Mouse (Mus musculus) embryonic facial prominence, embryonic 15.5 days (tissue): ENCODE measurements around the gene Fam3a. TPM values are rescaled to one million over a fixed set of nuclear protein-coding genes. Genes with fewer than 3 reads are reported as not detected.
A peak's percentile ranks its signal among the peaks of the same experiment; 100 is the strongest.
"Not testable (repeated sequence)": the region's sequence is repeated elsewhere in the genome, so short reads cannot be mapped to it uniquely, and the experiment has no call there.

Experiments used
- ATAC-seq: fragments of 200-750 bp; cut with Nextera tagmentation; 2 replicates; pipeline ENCODE4 v1.8.0; 2017; ENCODE audit warnings: low read depth, moderate TSS enrichment; ENCODE audit not compliant: insufficient number of reproducible peaks, low FRiP score, low TSS enrichment
- H3K27ac ChIP-seq: fragments of 300-500 bp; sonication (generic); replicated peaks from 2 replicates; pipeline ENCODE4 v1.5.1; 2015; ENCODE audit warnings: mild to moderate bottlenecking, inconsistent platforms
- H3K27me3 ChIP-seq: fragments of 300-500 bp; sonication (generic); 2 replicates; pipeline ENCODE4 v1.6.1; 2015; ENCODE audit warnings: inconsistent platforms
- H3K36me3 ChIP-seq: fragments of 300-500 bp; sonication (generic); 2 replicates; pipeline ENCODE4 v1.6.1; 2015; ENCODE audit warnings: mild to moderate bottlenecking, inconsistent platforms
- H3K4me1 ChIP-seq: fragments of 300-500 bp; sonication (generic); 2 replicates; pipeline ENCODE4 v1.6.1; 2015; ENCODE audit warnings: inconsistent platforms
- H3K4me2 ChIP-seq: fragments of 300-500 bp; sonication (generic); replicated peaks from 2 replicates; pipeline ENCODE4 v1.6.1; 2015; ENCODE audit warnings: mild to moderate bottlenecking, inconsistent platforms
- H3K4me3 ChIP-seq: fragments of 300-500 bp; sonication (generic); replicated peaks from 2 replicates; pipeline ENCODE4 v1.5.1; 2015; ENCODE audit warnings: mild to moderate bottlenecking, inconsistent platforms
- H3K9ac ChIP-seq: fragments of 300-500 bp; sonication (generic); 2 replicates; pipeline ENCODE4 v1.6.1; 2015; ENCODE audit warnings: inconsistent platforms
- H3K9me3 ChIP-seq: fragments of 300-500 bp; sonication (generic); replicated peaks from 2 replicates; pipeline ENCODE4 v1.6.1; 2016; ENCODE audit warnings: inconsistent platforms
- WGBS: fragments of 180-500 bp; shearing (Covaris S2); methylation state at CpG from one replicate; pipeline ENCODE4 v1.1.7; 2015; 5-methylcytosine and 5-hydroxymethylcytosine counted together
- polyA plus RNA-seq: library from polyadenylated mRNA; unstranded; fragments of >200 nt; fragmentation: Nextera tagmentation; extraction: Ambion mirVana; gene quantifications from 2 replicates; pipeline ENCODE4 v1.2.1, GENCODE M21; 2015

Fam3a gene
- polyA plus RNA-seq, 1 experiment from 2014 or later = 48.2 TPM

DNA sequence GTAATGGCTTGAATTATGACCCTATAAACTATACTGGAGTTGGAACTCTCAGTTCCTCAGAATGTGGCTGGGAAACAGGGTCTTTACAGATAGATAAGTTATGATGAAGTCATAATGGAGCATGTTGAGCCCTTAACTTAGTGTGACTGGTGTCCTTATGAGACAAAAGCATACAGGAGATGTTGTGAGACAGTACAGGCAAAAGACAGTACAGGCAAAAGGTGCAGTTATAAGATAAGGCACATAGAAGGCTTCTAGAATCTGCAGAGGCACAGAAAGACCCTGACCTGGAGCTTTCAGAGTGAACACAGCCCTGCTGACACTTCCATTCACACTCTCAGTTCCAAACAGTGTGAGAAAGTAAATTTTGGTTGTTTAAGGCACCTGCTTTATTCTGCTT lies 4.9 kb downstream of the Fam3a start:
- 0 out of 2 replicates have a peak, but pooled peaks cover 4% of the 10 kb centered on the region for H3K4me1 ChIP-seq
- H3K9ac ChIP-seq = no peak overlapping the region
- no peak overlapping the region for H3K27ac ChIP-seq
- H3K27me3 ChIP-seq = no peaks in the 10 kb centered on the region
- no peaks in the 10 kb centered on the region for H3K9me3 ChIP-seq
- no peak overlapping the region for H3K4me2 ChIP-seq
- no peak overlapping the region for H3K4me3 ChIP-seq
- no peaks in the 10 kb centered on the region for H3K36me3 ChIP-seq
- ATAC-seq = no peak

DNA sequence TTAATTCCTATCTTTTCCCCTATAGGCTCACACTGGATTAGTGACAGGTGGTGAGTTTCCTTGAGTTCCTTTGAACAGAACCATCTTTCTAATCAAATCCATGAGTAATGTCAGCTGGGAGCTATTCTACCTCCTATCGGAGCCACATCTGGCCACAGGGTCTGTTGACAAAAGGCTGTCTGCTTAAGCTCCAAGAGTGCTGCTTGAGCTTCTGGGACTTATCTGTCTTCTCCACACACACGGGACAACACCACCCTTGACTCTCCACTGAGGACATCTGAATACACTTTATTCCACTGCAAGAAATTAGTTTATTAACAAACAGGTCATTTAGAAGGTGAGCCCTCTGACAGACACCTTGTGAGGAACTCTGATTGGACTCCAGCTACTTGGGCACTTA lies 8.6 kb downstream of the Fam3a start:
- Histone ChIP-seq H3K4me3 (no peak overlapping the region), H3K36me3 (no peaks in the 10 kb centered on the region), H3K9me3 (no peaks in the 10 kb centered on the region), H3K27me3 (no peaks in the 10 kb centered on the region), H3K9ac (no peak overlapping the region), H3K4me1 (no peaks in the 10 kb centered on the region), H3K4me2 (no peak overlapping the region), H3K27ac (no peak overlapping the region)
- no peak for ATAC-seq
- WGBS = 52% methylated on average over 2 of the region's 2 CpGs

DNA sequence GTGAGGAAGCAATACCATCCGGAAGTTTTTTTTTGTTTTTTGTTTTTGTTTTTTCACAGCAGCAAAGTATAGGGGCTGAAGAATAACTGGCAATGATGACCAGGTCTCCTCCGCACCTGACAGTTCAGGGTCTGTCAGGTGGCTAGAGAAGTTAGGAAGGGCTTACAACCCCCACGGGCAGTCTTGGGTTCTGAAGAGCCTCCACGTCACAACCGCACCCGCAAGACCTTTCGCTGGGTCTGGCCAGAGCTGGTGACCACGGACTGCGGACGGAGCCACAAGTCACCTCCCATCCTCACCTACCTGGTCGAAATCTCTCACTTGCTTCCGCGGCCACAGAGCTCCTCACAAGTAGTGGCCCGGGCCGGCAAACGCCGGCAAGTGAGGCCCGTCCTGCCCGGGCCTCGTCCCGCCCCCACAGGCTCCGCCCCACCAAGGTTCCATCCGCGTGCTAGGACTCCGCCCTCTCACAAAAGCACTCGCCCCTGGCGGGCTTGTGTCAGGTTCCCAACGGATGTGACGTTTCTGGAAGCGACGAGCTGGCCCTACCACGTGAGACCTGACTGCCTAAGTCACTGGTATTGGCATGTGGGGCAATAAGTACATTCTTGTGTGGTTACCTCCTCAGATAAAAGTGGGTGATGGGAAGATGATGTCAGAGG lies 20.1 kb downstream of the Fam3a start, which contains the start of the genes Ubl4a and Slc10a3:
Gene Ubl4a, minus strand, starts transcription at position 331 of the 662 bp plus-strand sequence.
Gene Slc10a3, minus strand, starts transcription at position 462 of the 662 bp plus-strand sequence.
- peak; percentile 88 for ATAC-seq
- Histone ChIP-seq H3K27me3 (no peaks in the 10 kb centered on the region), H3K27ac (no peak within 1 kb of the TSS), H3K36me3 (no peaks in the 10 kb centered on the region), H3K9me3 (no peaks in the 10 kb centered on the region), H3K4me2 (peak within 1 kb of the TSS; percentile 55), H3K4me1 (no peaks in the 10 kb centered on the region), H3K4me3 (peak within 1 kb of the TSS; percentile 53), H3K9ac (0 out of 2 replicates have a peak within 1 kb of the TSS, but pooled peaks have one; percentile 23)
- WGBS = 20% methylated on average over 32 of the region's 32 CpGs

DNA sequence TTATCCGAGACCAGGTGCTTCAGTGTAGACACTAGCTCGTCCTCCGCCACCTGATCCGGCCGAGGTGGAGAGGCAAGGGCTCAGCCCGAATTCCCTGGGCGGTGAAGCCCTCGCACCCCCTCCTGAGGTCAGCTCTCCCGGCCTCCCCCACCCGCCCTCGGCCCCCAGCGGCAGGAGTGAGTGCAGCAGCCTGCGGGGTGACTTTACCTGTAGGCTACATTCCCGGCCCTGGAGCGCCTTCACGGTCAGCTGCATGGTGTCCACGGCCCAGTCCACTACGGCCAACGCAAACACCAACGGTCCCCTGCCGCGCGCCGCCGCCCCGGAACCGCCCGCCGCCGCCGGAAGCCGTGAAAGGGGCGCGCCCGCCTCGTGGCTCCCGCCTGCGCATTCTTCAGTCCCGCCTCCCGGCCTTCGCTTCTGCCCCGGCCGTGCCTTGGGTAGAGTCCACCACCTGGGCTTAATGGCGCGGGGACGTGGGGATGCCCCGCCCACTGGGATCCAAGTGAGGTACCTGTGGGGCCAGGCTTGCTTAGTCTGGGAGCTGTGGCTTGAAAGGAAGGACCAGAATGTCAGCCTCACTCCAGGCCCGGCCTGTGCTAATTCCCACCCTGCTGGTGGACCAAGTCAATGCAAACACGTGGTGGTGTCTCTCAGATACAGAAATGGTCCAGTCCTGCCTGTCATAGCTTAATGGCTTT lies 24.7 kb downstream of the Fam3a start:
- no peaks in the 10 kb centered on the region for H3K27me3 ChIP-seq
- peak overlapping the region; percentile 57 for H3K4me3 ChIP-seq
- no peaks in the 10 kb centered on the region for H3K9me3 ChIP-seq
- peak overlapping the region; percentile 72 for H3K27ac ChIP-seq
- H3K36me3 ChIP-seq = 0 out of 2 replicates have a peak, but pooled peaks cover 8% of the 10 kb centered on the region
- H3K4me1 ChIP-seq = peaks cover 3% of the 10 kb centered on the region; the same call in 1 of the 2 replicates
- peak; percentile 86 for ATAC-seq
- peak overlapping the region; percentile 51 for H3K4me2 ChIP-seq
- WGBS = 20% methylated on average over 47 of the region's 49 CpGs
- H3K9ac ChIP-seq = peak overlapping the region; percentile 42

DNA sequence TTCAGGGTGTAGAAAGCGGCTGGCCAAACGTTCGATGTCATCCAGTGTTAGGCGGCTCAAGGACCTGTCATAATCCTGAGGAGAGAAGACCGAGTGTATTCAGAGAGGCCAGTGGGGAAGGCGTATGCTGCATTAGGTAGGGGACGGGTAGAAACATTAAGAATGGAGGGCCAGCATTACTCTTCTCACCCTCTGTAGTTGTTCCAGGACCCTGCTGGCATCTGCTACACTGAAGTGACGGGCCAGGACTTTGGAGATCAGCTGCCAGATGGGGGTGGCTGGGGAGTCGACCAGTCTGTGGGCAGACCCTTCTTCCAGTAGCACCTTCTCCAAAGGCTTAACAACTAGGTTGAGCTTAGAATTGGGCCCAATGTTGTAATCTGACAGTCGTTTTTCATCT lies 25.6 kb downstream of the Fam3a start:
- peak overlapping the region; percentile 42; the same call in 1 of the 2 replicates for H3K9ac ChIP-seq
- H3K4me1 ChIP-seq = peaks cover 3% of the 10 kb centered on the region; the same call in 1 of the 2 replicates
- H3K9me3 ChIP-seq = no peaks in the 10 kb centered on the region
- no peaks in the 10 kb centered on the region for H3K27me3 ChIP-seq
- no peak overlapping the region for H3K27ac ChIP-seq
- peak overlapping the region; percentile 57 for H3K4me3 ChIP-seq
- no peak for ATAC-seq
- peak overlapping the region; percentile 51 for H3K4me2 ChIP-seq
- 59% methylated on average over 10 of the region's 10 CpGs for WGBS
- 0 out of 2 replicates have a peak, but pooled peaks cover 8% of the 10 kb centered on the region for H3K36me3 ChIP-seq

DNA sequence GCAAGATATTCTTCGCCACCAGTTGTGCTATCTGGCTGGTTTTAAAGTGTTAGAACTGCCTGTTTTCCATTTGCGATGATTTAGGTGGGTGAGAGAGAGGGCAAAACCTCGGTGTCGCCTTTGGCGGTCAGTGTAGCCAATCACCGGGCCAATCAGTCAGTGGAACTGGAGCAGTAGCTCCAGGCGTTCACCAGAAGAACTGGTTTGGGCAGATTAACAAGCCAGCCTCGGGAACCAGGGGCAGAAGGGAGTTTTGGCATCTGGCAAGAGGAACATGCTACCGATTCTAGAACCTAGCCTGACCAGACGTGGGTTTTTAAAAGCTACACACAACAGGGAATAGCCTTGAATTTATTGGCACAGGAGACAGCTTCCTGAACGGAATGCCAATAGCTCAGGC lies 33.9 kb downstream of the Fam3a start:
- Histone ChIP-seq H3K4me3 (no peak overlapping the region), H3K27me3 (no peaks in the 10 kb centered on the region), H3K4me2 (no peak overlapping the region), H3K4me1 (no peaks in the 10 kb centered on the region), H3K36me3 (no peaks in the 10 kb centered on the region), H3K9me3 (no peaks in the 10 kb centered on the region), H3K9ac (no peak overlapping the region), H3K27ac (no peak overlapping the region)
- WGBS = 38% methylated on average over 11 of the region's 11 CpGs
- no peak for ATAC-seq

DNA sequence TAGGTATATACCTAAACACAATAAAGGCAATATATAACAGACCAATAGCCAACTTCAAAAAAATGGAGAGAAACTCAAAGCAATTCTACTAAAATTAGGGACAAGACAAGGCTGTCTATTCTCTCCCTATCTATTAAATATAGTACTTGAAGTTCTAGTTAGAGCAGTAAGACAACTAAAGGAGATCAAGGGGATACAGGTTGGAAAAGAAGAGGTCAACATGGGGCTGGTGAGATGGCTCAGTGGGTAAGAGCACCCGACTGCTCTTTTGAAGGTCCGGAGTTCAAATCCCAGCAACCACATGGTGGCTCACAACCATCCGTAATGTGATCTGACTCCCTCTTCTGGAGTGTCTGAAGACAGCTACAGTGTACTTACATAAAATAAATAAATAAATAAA lies 36.0 kb downstream of the Fam3a start:
- 92% methylated on average over 3 of the region's 3 CpGs for WGBS
- not testable (repeated sequence) for H3K9me3 ChIP-seq, H3K36me3 ChIP-seq, H3K4me3 ChIP-seq, H3K9ac ChIP-seq, H3K4me2 ChIP-seq, H3K4me1 ChIP-seq, ATAC-seq, H3K27me3 ChIP-seq, H3K27ac ChIP-seq

DNA sequence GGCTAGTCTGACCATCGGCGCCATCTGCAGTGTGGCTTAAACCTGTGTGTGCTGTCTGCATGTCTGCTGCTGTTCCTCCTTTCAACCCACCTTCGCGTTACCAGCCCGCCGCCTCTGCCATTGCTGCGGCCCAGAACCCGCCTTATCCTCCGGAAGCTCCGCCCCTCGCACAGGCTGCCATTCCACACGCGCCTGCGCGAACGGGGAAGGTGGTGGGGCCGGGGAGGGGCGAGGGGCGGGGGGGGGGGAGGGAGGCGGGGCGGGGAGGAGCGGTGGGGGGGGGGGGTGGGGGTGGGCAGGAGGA lies 39.7 kb downstream of the Fam3a start, which contains the start of gene Lage3:
Gene Lage3, minus strand, starts transcription at position 152 of the 304 bp plus-strand sequence.
- peak; percentile 67; the same call in 1 of the 2 replicates for ATAC-seq
- H3K9ac ChIP-seq = peak within 1 kb of the TSS; percentile 35
- H3K4me1 ChIP-seq = no peaks in the 10 kb centered on the region
- H3K27ac ChIP-seq = peak within 1 kb of the TSS; percentile 22; the same call in 1 of the 2 replicates
- no peaks in the 10 kb centered on the region for H3K9me3 ChIP-seq
- no peaks in the 10 kb centered on the region for H3K27me3 ChIP-seq
- no peaks in the 10 kb centered on the region for H3K36me3 ChIP-seq
- WGBS = 30% methylated on average over 16 of the region's 22 CpGs
- H3K4me2 ChIP-seq = peak within 1 kb of the TSS; percentile 53
- peak within 1 kb of the TSS; percentile 48 for H3K4me3 ChIP-seq

DNA sequence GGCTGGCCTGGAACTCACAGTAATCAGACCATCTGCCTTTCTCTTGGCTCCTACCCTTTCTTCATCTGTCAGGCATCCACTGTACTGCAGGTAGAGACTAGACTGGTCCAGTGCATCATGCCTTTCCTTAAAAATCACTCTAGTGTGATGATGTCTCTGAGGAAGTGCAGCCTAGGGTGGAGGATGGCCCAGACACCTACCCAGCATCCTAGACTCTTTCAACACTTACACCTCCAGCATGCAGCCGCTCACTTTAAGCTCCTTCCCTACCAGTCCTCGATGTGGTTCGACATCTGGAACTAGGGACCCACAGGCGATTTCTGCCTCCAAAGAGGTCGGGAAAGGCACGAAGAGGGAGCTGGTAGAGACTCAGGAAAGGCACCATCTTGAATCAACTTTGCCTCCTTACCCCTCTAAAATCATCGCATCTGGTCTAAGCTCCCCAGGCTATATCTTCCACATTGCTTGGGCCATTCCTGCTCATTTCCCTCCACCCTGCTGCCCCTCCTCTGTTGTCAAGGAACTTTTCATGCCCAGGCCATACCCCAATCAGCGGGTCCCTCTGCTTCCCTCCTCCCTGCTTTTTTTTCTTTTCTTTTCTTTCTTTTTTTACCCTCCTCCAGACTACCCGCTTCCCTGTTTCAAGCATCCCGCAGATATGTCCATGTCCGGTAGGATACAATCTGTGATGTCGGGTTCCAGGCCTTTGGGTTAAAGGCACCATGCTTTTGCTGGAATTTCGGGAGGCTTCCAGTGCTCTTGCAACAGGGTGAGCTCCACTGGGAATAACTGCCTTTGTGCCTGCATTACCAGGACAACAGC lies 40.2 kb downstream of the Fam3a start:
- WGBS = 24% methylated on average over 13 of the region's 13 CpGs
- Histone ChIP-seq H3K36me3 (no peaks in the 10 kb centered on the region), H3K4me3 (peak overlapping the region; percentile 48), H3K4me1 (no peaks in the 10 kb centered on the region), H3K27me3 (no peaks in the 10 kb centered on the region), H3K9me3 (no peaks in the 10 kb centered on the region), H3K27ac (peak overlapping the region; percentile 22; the same call in 1 of the 2 replicates), H3K9ac (peak overlapping the region; percentile 35), H3K4me2 (peak overlapping the region; percentile 53)
- ATAC-seq = no peak
